Mouse (Mus musculus): ENCODE data around the gene Prm1. TPM values are rescaled to one million over a fixed set of nuclear protein-coding genes. Genes with fewer than 3 reads are reported as not detected.

Gene Prm1
- polyA plus RNA-seq, 1 experiment = not detected

DNA sequence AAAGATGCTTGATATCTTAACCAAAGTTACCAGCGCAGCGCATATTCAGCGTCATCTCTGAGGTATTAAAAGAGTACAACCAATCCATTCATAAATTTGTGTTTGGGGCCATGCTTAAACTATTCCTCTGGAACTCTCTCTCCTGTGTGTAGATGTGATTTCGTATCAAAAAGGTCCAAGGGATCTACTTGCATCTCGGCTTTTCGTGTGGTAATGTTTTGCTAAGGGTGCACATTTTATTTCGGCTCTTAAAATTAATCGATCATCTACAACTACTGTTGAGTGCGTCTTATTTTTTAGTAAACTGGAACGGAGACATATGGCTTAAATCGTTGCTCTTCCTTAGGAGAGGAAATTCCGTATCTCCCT is 28.9 kb upstream of the Prm1 start:
- TF ChIP-seq GATA1 (IDR thresholded peaks at IDR 0.05; ENCODE audit: low read length) = no peak

DNA sequence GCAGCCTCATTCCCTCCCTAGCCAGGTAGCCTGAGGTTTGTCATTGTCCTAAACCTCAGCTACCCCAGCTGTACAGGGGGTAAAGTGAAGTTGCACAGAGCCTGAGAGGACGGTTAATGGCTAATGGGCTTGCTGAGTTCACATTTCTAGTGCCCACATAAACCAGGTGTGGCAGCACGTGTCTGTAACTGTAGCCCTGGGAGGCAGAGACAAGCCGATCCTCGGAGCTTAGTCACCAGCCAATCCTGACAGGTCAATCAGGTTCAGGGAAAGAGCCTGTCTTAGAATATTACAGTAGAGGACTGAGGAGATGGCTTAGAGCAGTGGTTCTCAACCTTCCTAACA is 22.8 kb upstream of the Prm1 start:
- no peak for TF ChIP-seq GATA1 (IDR thresholded peaks at IDR 0.05; ENCODE audit: low read length)

DNA sequence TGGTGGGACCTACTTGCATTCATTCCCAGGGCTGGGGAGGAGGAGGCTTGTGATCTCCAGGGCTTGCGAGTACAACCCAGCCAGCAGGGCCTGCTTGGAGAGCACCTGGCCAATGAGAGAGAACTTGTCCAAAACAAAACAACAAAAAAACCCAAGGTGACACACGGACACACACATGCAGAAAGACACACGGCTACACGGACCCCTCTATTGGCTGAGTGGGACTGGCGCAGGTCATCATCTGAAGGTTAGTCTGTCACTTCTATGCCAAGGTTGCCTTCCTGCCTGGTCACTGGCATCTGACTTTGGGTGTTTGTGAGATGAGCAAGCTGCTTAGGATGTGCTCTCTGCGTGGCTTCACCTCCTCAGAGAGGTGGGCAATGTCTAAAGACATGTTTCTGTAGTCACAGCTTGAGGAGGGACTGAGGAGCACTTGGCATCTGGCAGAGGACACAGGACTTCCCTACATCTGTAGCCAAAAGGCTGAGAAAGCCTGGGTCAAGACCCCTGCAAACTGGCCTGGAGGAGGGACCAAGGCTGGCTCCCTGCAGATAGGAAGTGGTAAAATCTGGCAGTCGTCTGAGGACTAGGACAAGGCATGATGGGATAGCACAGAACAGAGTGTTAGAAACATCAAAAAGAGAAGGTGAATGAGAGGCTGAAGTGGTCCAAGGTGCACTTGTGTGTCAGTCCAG is 22.3 kb upstream of the Prm1 start:
- TF ChIP-seq GATA1 (IDR thresholded peaks at IDR 0.05; ENCODE audit: low read length) = no peak

DNA sequence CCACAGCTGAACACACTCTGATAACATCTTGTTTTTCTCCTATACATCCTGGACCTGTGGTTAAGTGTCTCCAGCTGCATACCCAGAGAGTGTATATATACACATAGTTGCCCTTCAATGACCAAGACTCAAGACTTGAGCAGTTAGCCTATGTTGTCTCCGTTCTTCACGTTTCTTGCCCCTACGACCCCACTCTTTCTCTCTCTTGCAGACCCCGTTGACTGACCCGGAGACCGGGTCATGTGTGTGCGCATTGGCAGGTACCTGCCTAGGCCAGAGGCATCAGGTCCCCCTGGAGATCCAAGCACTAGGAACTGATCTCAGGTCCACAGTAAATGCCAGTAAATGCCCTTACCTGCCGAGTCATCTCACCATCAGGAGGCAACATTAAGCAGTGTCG is 21.6 kb upstream of the Prm1 start:
- TF ChIP-seq GATA1 (IDR thresholded peaks at IDR 0.05; ENCODE audit: low read length) = no peak

GRCm38 (mm10) chr16:10825840-10826239 is 20.2 kb upstream of the Prm1 start:
- no peak for TF ChIP-seq GATA1 (IDR thresholded peaks at IDR 0.05; ENCODE audit: low read length)

- TF ChIP-seq GATA1 (IDR thresholded peaks at IDR 0.05; ENCODE audit: low read length) = no peak
Observed at GRCm38 (mm10) chr16:10824536-10824935, 18.9 kb upstream of the Prm1 start.

GRCm38 (mm10) chr16:10821387-10821786 is 15.7 kb upstream of the Prm1 start:
- no peak for TF ChIP-seq GATA1 (IDR thresholded peaks at IDR 0.05; ENCODE audit: low read length)

- TF ChIP-seq GATA1 (IDR thresholded peaks at IDR 0.05; ENCODE audit: low read length) = no peak
Observed at GRCm38 (mm10) chr16:10819966-10820365, 14.3 kb upstream of the Prm1 start.

- TF ChIP-seq GATA1 (IDR thresholded peaks at IDR 0.05; ENCODE audit: low read length) = no peak
Observed at GRCm38 (mm10) chr16:10818579-10819135, 13.0 kb upstream of the Prm1 start.

- TF ChIP-seq GATA1 (IDR thresholded peaks at IDR 0.05; ENCODE audit: low read length) = no peak
Observed at GRCm38 (mm10) chr16:10814864-10815263, 9.2 kb upstream of the Prm1 start.

- no peak for TF ChIP-seq GATA1 (IDR thresholded peaks at IDR 0.05; ENCODE audit: low read length)
Observed at GRCm38 (mm10) chr16:10813726-10814125, 8.1 kb upstream of the Prm1 start.

DNA sequence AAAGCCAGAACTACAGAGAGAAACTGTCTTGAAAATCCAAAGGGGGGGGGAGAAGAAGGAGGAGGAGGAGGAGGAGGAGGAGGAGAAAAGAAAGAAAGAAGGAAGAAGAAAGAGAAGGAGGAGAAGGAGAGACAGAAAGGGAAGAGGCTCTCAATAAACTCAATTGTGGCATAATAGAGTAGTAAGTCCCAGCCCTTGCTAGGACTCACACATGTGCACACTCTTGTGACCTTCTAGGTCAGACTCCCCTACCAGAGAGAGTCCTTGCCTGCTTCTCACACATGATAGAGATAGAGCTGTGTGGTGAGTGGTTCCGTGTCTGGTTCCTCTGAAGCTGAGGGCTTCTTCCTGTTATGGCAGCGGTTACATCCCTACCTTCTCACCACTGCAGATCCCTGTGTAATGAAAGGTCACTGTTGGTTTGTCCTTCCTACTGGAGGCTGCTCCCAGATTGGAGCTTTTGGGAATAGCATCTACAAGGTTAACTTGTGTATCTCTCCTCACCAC is 7.3 kb upstream of the Prm1 start, which contains the start of gene Gm11172:
Gm11172 (plus strand) TSS at position 51 of the 507 bp plus-strand sequence.
- no peak for TF ChIP-seq GATA1 (IDR thresholded peaks at IDR 0.05; ENCODE audit: low read length)

GRCm38 (mm10) chr16:10810376-10810775 is 4.7 kb upstream of the Prm1 start:
- no peak for TF ChIP-seq GATA1 (IDR thresholded peaks at IDR 0.05; ENCODE audit: low read length)

DNA sequence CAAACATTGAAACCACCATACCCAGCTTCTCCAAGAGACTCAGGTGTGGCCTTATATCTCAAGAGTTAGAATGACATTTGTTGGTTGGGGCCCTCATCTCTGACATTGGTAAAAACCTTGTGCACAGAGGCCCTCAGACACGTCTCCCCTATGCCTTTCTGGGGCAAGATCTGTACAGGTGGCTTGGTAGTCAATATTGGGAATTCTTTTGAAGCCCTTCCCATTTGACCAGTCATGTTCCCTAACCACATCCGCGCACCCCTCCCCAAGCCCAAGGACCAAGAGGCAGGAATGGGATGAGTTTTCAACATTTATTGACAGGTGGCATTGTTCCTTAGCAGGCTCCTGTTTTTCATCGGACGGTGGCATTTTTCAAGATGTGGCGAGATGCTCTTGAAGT is 9.6 kb downstream of the Prm1 start, which contains the start of gene Prm2:
Prm2 (minus strand) TSS at position 101 of the 400 bp plus-strand sequence.
- no peak for TF ChIP-seq GATA1 (IDR thresholded peaks at IDR 0.05; ENCODE audit: low read length)

GRCm38 (mm10) chr16:10790702-10791101 is 14.9 kb downstream of the Prm1 start, which contains the start of gene Prm3:
TSS of gene Prm3 (minus strand) at chr16:10790914.
- no peak for TF ChIP-seq GATA1 (IDR thresholded peaks at IDR 0.05; ENCODE audit: low read length)

GRCm38 (mm10) chr16:10788866-10789265 is 16.8 kb downstream of the Prm1 start:
- no peak for TF ChIP-seq GATA1 (IDR thresholded peaks at IDR 0.05; ENCODE audit: low read length)

DNA sequence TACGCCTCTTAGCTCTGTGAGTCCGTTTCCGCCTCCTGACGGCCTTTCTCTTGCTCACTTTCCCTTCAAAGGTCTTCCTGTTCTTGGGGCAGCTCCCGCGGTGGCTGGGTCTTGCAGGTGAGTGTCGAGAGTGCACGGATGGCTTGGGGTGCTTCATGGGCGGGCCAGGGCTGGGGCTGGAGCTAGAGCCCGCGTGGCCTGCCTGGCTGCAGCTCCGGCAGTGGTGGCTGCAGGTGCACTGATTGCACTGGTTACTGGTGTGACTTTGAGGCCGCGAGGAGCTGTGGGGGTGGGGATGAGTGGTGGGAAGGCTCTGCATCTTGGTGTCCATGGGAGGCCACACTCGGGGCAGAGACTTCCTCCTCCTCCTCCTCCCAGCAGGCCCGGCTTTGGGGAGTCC is 17.4 kb downstream of the Prm1 start, which contains the start of gene Tnp2:
Tnp2 (minus strand) TSS at position 390 of the 400 bp plus-strand sequence.
- TF ChIP-seq GATA1 (IDR thresholded peaks at IDR 0.05; ENCODE audit: low read length) = no peak

All from G1E-ER4 (cell line).